Comparison of ENCODE assay signal across 8 mouse cellular contexts in the genomic region with DNA sequence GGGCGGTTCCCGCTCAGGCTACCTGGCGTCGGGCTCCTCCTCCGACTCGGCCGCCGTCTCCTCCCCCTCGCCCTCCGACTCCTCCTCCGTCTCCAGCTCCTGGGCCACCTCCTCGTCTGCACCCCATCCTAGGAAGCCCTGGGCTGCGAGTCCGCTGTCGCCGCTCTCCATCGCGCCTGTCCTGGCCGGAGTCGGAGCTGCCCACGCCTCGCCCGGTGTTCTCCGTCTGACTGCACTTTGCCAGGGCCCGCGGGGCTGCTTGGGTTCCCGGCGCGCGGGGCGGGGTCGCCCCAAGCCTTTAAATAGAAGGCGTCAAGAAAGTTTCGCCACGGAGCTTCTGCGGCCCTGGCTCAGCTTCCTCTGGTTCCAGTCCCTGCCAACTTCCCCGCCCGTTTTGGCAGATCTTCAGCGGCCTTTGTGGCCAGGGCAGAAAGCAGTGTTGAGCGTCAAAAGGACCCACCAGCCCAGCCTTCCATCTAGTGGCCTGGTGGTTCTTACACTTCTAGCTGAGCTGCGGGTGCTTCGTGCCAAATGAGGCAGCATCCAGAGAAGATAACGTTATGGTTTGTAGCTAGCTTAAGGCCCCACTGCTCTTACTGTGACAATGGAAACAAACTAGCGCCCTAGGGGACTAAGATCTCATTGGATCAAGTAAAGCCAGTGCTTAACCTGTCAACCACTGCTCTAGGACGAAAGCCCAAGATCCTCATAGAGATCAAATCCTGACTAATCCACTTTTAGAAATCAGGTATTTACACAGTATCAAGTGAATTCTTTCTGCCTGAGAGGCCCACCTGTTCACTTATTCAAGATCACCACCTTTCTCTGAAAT. TPM values are rescaled to one million over a fixed set of nuclear protein-coding genes. Genes with fewer than 3 reads are reported as not detected.
DNase-seq lines count a peak whose midpoint lies in the region; ATAC-seq and TF ChIP-seq lines count a peak whose summit lies in the region.

A gene (minus strand): TSS at position 389 of the 832 bp plus-strand sequence.

- TF ChIP-seq CTCF in heart, postnatal 0 days (IDR thresholded peaks at IDR 0.05; ENCODE audit: low read depth): peak; percentile 53

- no peak; the same call in 1 of the 2 replicates for TF ChIP-seq EP300 in heart, postnatal 0 days (IDR thresholded peaks at IDR 0.05; ENCODE audit: low read depth)

- H3K4me1 ChIP-seq in forebrain, embryonic 14.5 days (ENCODE audit: control insufficient read depth, insufficient read depth, low read length): 0 out of 2 replicates have a peak, but pooled peaks cover 2% of the 10 kb centered on the region
- peaks cover 14% of the 10 kb centered on the region; the same call in 1 of the 2 replicates for H3K4me1 ChIP-seq in heart, postnatal 0 days (ENCODE audit: control insufficient read depth, insufficient read depth)
- H3K4me1 ChIP-seq in liver, embryonic 13.5 days (replicated peaks): peaks cover 15% of the 10 kb centered on the region
- H3K4me1 ChIP-seq in stomach, embryonic 16.5 days (ENCODE audit: control insufficient read depth, insufficient read depth, low read length): peaks cover 15% of the 10 kb centered on the region

- no peaks in the 10 kb centered on the region for H3K9me3 ChIP-seq in forebrain, embryonic 14.5 days (replicated peaks; ENCODE audit: control insufficient read depth, low read length)
- no peaks in the 10 kb centered on the region for H3K9me3 ChIP-seq in heart, postnatal 0 days (replicated peaks; ENCODE audit: control insufficient read depth, low read length)
- no peaks in the 10 kb centered on the region for H3K9me3 ChIP-seq in liver, embryonic 13.5 days (replicated peaks)
- no peaks in the 10 kb centered on the region for H3K9me3 ChIP-seq in stomach, embryonic 16.5 days (replicated peaks; ENCODE audit: control insufficient read depth, low read length)

- peak; percentile 81 for ATAC-seq in CD4-positive, CD25-positive, alpha-beta regulatory T cell, adult 4 months
- ATAC-seq in forebrain, embryonic 14.5 days: peak; percentile 88
- peak; percentile 94 for ATAC-seq in heart, postnatal 0 days (ENCODE audit: insufficient read depth, low read depth)
- peak; percentile 60 for ATAC-seq in liver, embryonic 13.5 days (ENCODE audit: low read depth)
- peak; percentile 92 for ATAC-seq in stomach, embryonic 16.5 days (ENCODE audit: insufficient read depth, low FRiP score)

- peak within 1 kb of the TSS; percentile 93 for H3K4me2 ChIP-seq in forebrain, embryonic 14.5 days (ENCODE audit: low read length)
- peak within 1 kb of the TSS; percentile 87 for H3K4me2 ChIP-seq in heart, postnatal 0 days (ENCODE audit: low read depth, low read length)
- H3K4me2 ChIP-seq in liver, embryonic 13.5 days: peak within 1 kb of the TSS; percentile 73
- H3K4me2 ChIP-seq in stomach, embryonic 16.5 days (ENCODE audit: low read depth, low read length): peak within 1 kb of the TSS; percentile 98

- WGBS in forebrain, embryonic 14.5 days: under 1% methylated on average over 45 of the region's 45 CpGs
- WGBS in heart, postnatal 0 days: 1% methylated on average over 44 of the region's 45 CpGs
- WGBS in liver, embryonic 13.5 days (ENCODE audit: insufficient replicate concordance): 10% methylated on average over 45 of the region's 45 CpGs
- 2% methylated on average over 44 of the region's 45 CpGs for WGBS in stomach, embryonic 16.5 days

- no peaks in the 10 kb centered on the region for H3K27me3 ChIP-seq in forebrain, embryonic 14.5 days (replicated peaks; ENCODE audit: control insufficient read depth, insufficient read depth, low read length)
- H3K27me3 ChIP-seq in heart, postnatal 0 days (ENCODE audit: control insufficient read depth, insufficient read depth, low read length): no peaks in the 10 kb centered on the region
- no peaks in the 10 kb centered on the region for H3K27me3 ChIP-seq in liver, embryonic 13.5 days
- H3K27me3 ChIP-seq in stomach, embryonic 16.5 days (ENCODE audit: control insufficient read depth, insufficient read depth, low read length): no peaks in the 10 kb centered on the region

- H3K36me3 ChIP-seq in forebrain, embryonic 14.5 days (ENCODE audit: control insufficient read depth, insufficient read depth, low read length): peaks cover 5% of the 10 kb centered on the region; the same call in 1 of the 2 replicates
- peaks cover 13% of the 10 kb centered on the region for H3K36me3 ChIP-seq in heart, postnatal 0 days (replicated peaks; ENCODE audit: control insufficient read depth, insufficient read depth, low read length)
- peaks cover 13% of the 10 kb centered on the region for H3K36me3 ChIP-seq in liver, embryonic 13.5 days
- no peaks in the 10 kb centered on the region for H3K36me3 ChIP-seq in stomach, embryonic 16.5 days (ENCODE audit: control insufficient read depth, insufficient read depth, low read length)

- peak; percentile 74 to 76 for DNase-seq in cerebellum, adult 18-20 months
- DNase-seq in forebrain, embryonic 14.5 days (ENCODE audit: low spot score): peak; percentile 75
- DNase-seq in heart, postnatal 0 days (ENCODE audit: low spot score): peak; percentile 90
- peak; percentile 94 to 96 for DNase-seq in kidney, postnatal 36 days
- peak; percentile 3 for DNase-seq in liver, embryonic 13.5 days
- DNase-seq in natural killer cell, adult 2 months (ENCODE audit: low spot score in 2 of 2): peak; percentile 49 to 61

- H3K9ac ChIP-seq in forebrain, embryonic 14.5 days (ENCODE audit: low read length): peak within 1 kb of the TSS; percentile 64
- peak within 1 kb of the TSS; percentile 67 for H3K9ac ChIP-seq in heart, postnatal 0 days (replicated peaks; ENCODE audit: low read depth, low read length)
- H3K9ac ChIP-seq in liver, embryonic 13.5 days: peak within 1 kb of the TSS; percentile 53
- H3K9ac ChIP-seq in stomach, embryonic 16.5 days (ENCODE audit: low read length): peak within 1 kb of the TSS; percentile 76

- no peak within 1 kb of the TSS; the same call in 1 of the 2 replicates for H3K27ac ChIP-seq in forebrain, embryonic 14.5 days (ENCODE audit: low read depth, low read length)
- H3K27ac ChIP-seq in heart, postnatal 0 days (ENCODE audit: low read depth): peak within 1 kb of the TSS; percentile 91
- H3K27ac ChIP-seq in liver, embryonic 13.5 days: no peak within 1 kb of the TSS
- peak within 1 kb of the TSS; percentile 81 for H3K27ac ChIP-seq in stomach, embryonic 16.5 days (ENCODE audit: low read length)

- peak within 1 kb of the TSS; percentile 39 for H3K4me3 ChIP-seq in forebrain, embryonic 14.5 days (ENCODE audit: low read depth, low read length)
- peak within 1 kb of the TSS; percentile 73 for H3K4me3 ChIP-seq in heart, postnatal 0 days (ENCODE audit: low read depth, low read length)
- peak within 1 kb of the TSS; percentile 53 for H3K4me3 ChIP-seq in liver, embryonic 13.5 days (replicated peaks)
- peak within 1 kb of the TSS; percentile 64 for H3K4me3 ChIP-seq in stomach, embryonic 16.5 days (replicated peaks; ENCODE audit: low read length)

RNA-seq across cellular contexts. Expression of the gene that starts here (rescaled TPM):
- under 1 TPM; 0.39 to 0.52 TPM for polyA plus RNA-seq in CD4-positive, CD25-positive, alpha-beta regulatory T cell, adult 4 months (2017; shearing (Covaris generic))
- 0.17 and 0.27 TPM in 2 replicates for polyA plus RNA-seq in forebrain, embryonic 14.5 days (2014; fragmentation: Nextera tagmentation; extraction: Ambion mirVana)
- 30.7 and 34.6 TPM in 2 replicates for total RNA-seq in heart, postnatal 0 days (2014; rRNA removed; ENCODE audit: low replicate concordance)
- polyA plus RNA-seq in heart, postnatal 0 days (2015; fragmentation: Nextera tagmentation; extraction: Ambion mirVana): 7.3 and 8.3 TPM in 2 replicates
- 0.01 and 0.02 TPM in 2 replicates for polyA plus RNA-seq in liver, embryonic 13.5 days (2015; fragmentation: Nextera tagmentation; extraction: Ambion mirVana)
- 0.12 and 0.81 TPM in 2 replicates for polyA plus RNA-seq in stomach, embryonic 16.5 days (2015; fragmentation: Nextera tagmentation; extraction: Ambion mirVana)

Comparison
In these comparisons a context has a peak if more than half of its experiments do, and no peak if none do; other contexts are left out.
1. Peak in ATAC-seq in CD4-positive, CD25-positive, alpha-beta regulatory T cell, adult 4 months; RNA of the gene not detected or under 1 TPM.
2. Peak in DNase-seq, ATAC-seq, H3K4me3 ChIP-seq, H3K9ac ChIP-seq and H3K4me2 ChIP-seq in forebrain, embryonic 14.5 days; RNA of the gene not detected or under 1 TPM.
3. Peak in DNase-seq, ATAC-seq, H3K4me3 ChIP-seq, H3K9ac ChIP-seq and H3K4me2 ChIP-seq in liver, embryonic 13.5 days; RNA of the gene not detected or under 1 TPM.
4. Peak in ATAC-seq, H3K4me3 ChIP-seq, H3K27ac ChIP-seq, H3K9ac ChIP-seq and H3K4me2 ChIP-seq in stomach, embryonic 16.5 days; RNA of the gene not detected or under 1 TPM.
5. DNase-seq: peak in every context shown above with its lines; median percentile 95 in kidney, postnatal 36 days; 90 in heart, postnatal 0 days; 75 in cerebellum, adult 18-20 months; 75 in forebrain, embryonic 14.5 days; 55 in natural killer cell, adult 2 months; 3 in liver, embryonic 13.5 days.